Mouse (Mus musculus) lung, embryonic 14.5 days (tissue): ENCODE measurements around the gene Dcaf17. TPM values are rescaled to one million over a fixed set of nuclear protein-coding genes. Genes with fewer than 3 reads are reported as not detected.

Experiments used
- ATAC-seq: fragments of 200-750 bp; cut with Nextera tagmentation; 2 replicates; pipeline ENCODE4 v1.8.0; 2017; ENCODE audit warnings: mild to moderate bottlenecking, moderate TSS enrichment, moderate library complexity; ENCODE audit not compliant: insufficient read depth
- DNase-seq: peaks from one replicate; pipeline ENCODE4 v3.0.0-alpha.2; 2015
- H3K27ac ChIP-seq: fragments of 300-500 bp; sonication (generic); 2 replicates; pipeline ENCODE4 v1.5.1; 2014; ENCODE audit warnings: low read depth, mild to moderate bottlenecking, moderate library complexity
- H3K27me3 ChIP-seq: fragments of 300-500 bp; sonication (generic); 2 replicates; pipeline ENCODE4 v1.6.1; 2014; ENCODE audit warnings: low read length, control low read depth; ENCODE audit not compliant: insufficient read depth
- H3K36me3 ChIP-seq: fragments of 300-500 bp; sonication (generic); 2 replicates; pipeline ENCODE4 v1.6.1; 2014; ENCODE audit warnings: control low read depth; ENCODE audit not compliant: insufficient read depth
- H3K4me1 ChIP-seq: fragments of 300-500 bp; sonication (generic); 2 replicates; pipeline ENCODE4 v1.6.1; 2014; ENCODE audit warnings: antibody characterized with exemption, control low read depth; ENCODE audit not compliant: insufficient read depth
- H3K4me2 ChIP-seq: fragments of 300-500 bp; sonication (generic); 2 replicates; pipeline ENCODE4 v1.6.1; 2014; ENCODE audit warnings: mild to moderate bottlenecking
- H3K4me3 ChIP-seq: fragments of 300-500 bp; sonication (generic); 2 replicates; pipeline ENCODE4 v1.5.1; 2014; ENCODE audit warnings: low read depth, low read length
- H3K9ac ChIP-seq: fragments of 300-500 bp; sonication (generic); 2 replicates; pipeline ENCODE4 v1.6.1; 2014
- H3K9me3 ChIP-seq: fragments of 300-500 bp; sonication (generic); 2 replicates; pipeline ENCODE4 v1.6.1; 2016; ENCODE audit warnings: low read depth, low read length, control low read depth
- CTCF ChIP-seq: IDR thresholded peaks from 2 replicates; pipeline ENCODE4 v1.5.1; 2016; ENCODE audit warnings: antibody characterized with exemption, low read depth
- WGBS: fragments of 180-500 bp; shearing (Covaris S2); extraction: QIAGEN DNeasy Blood & Tissue Kit; methylation state at CpG from one replicate; pipeline ENCODE4 v1.1.7; 2014; 5-methylcytosine and 5-hydroxymethylcytosine counted together
- polyA plus RNA-seq: library from polyadenylated mRNA; unstranded; fragments of >200 nt; fragmentation: Nextera tagmentation; extraction: Ambion mirVana; gene quantifications from 2 replicates; pipeline ENCODE4 v1.2.1, GENCODE M21; 2014

The Dcaf17 gene
- 28.1 and 28.6 TPM in 2 replicates for polyA plus RNA-seq

GRCm38 (mm10) chr2:71055300-71056114 is at the start of gene Dcaf17, which contains the start of gene Mettl8:
Dcaf17 (plus strand) TSS chr2:71055328.
Mettl8 (minus strand) TSS chr2:71055583.
- H3K27me3 ChIP-seq, result no peaks in the 10 kb centered on the region
- peak within 1 kb of the TSS; percentile 73 for H3K4me3 ChIP-seq
- H3K4me2 ChIP-seq, result peak within 1 kb of the TSS; percentile 58
- peak; percentile 63 for TF ChIP-seq CTCF
- H3K4me1 ChIP-seq, result no peaks in the 10 kb centered on the region
- under 1% methylated on average over 57 of the region's 57 CpGs for WGBS
- H3K36me3 ChIP-seq, result peaks cover under 1% of the 10 kb centered on the region; the same call in 1 of the 2 replicates
- peak within 1 kb of the TSS; percentile 84 for H3K9ac ChIP-seq
- DNase-seq, result peak; percentile 97
- peak within 1 kb of the TSS; percentile 94 for H3K27ac ChIP-seq
- no peaks in the 10 kb centered on the region for H3K9me3 ChIP-seq
- ATAC-seq, result peak; percentile 99

GRCm38 (mm10) chr2:71011816-71012215 is 43.3 kb upstream of the Dcaf17 start:
- Histone ChIP-seq H3K27ac (no peak overlapping the region), H3K36me3 (no peaks in the 10 kb centered on the region; the same call in 1 of the 2 replicates), H3K27me3 (no peaks in the 10 kb centered on the region), H3K9ac (no peak overlapping the region), H3K4me1 (no peaks in the 10 kb centered on the region), H3K4me3 (no peak overlapping the region), H3K9me3 (no peaks in the 10 kb centered on the region), H3K4me2 (no peak overlapping the region)
- 87% methylated on average over 1 of the region's 1 CpGs for WGBS
- no peak for DNase-seq
- TF ChIP-seq CTCF, result no peak
- ATAC-seq, result no peak

GRCm38 (mm10) chr2:71013521-71013920 is 41.6 kb upstream of the Dcaf17 start:
- Histone ChIP-seq H3K9ac (no peak overlapping the region), H3K4me1 (no peaks in the 10 kb centered on the region), H3K27me3 (no peaks in the 10 kb centered on the region), H3K4me3 (no peak overlapping the region), H3K9me3 (no peaks in the 10 kb centered on the region), H3K36me3 (no peaks in the 10 kb centered on the region; the same call in 1 of the 2 replicates), H3K27ac (no peak overlapping the region), H3K4me2 (no peak overlapping the region)
- ATAC-seq (no peak), DNase-seq (no peak)
- TF ChIP-seq CTCF, result no peak
- WGBS, result 89% methylated on average over 7 of the region's 7 CpGs

GRCm38 (mm10) chr2:71019277-71019676 is 35.9 kb upstream of the Dcaf17 start:
- no peaks in the 10 kb centered on the region for H3K4me1 ChIP-seq
- H3K36me3 ChIP-seq, result no peaks in the 10 kb centered on the region; the same call in 1 of the 2 replicates
- H3K4me3 ChIP-seq, result no peak overlapping the region
- H3K27me3 ChIP-seq, result no peaks in the 10 kb centered on the region
- no peak overlapping the region for H3K27ac ChIP-seq
- H3K9ac ChIP-seq, result no peak overlapping the region
- peak; percentile 48 for DNase-seq
- WGBS, result 47% methylated on average over 9 of the region's 9 CpGs
- no peak for TF ChIP-seq CTCF
- no peak for ATAC-seq
- H3K4me2 ChIP-seq, result no peak overlapping the region
- no peaks in the 10 kb centered on the region for H3K9me3 ChIP-seq

- no peaks in the 10 kb centered on the region; the same call in 1 of the 2 replicates for H3K36me3 ChIP-seq
- H3K4me3 ChIP-seq, result no peak overlapping the region
- 68% methylated on average over 8 of the region's 8 CpGs for WGBS
- no peak overlapping the region for H3K9ac ChIP-seq
- no peaks in the 10 kb centered on the region for H3K27me3 ChIP-seq
- no peaks in the 10 kb centered on the region for H3K4me1 ChIP-seq
- H3K9me3 ChIP-seq, result no peaks in the 10 kb centered on the region
- no peak overlapping the region for H3K27ac ChIP-seq
- DNase-seq (no peak), ATAC-seq (no peak)
- TF ChIP-seq CTCF, result no peak
- no peak overlapping the region for H3K4me2 ChIP-seq
These were observed 35.3 kb upstream of the Dcaf17 start for GRCm38 (mm10) chr2:71019704-71020375.

GRCm38 (mm10) chr2:71020674-71021073 is 34.5 kb upstream of the Dcaf17 start:
- H3K9ac ChIP-seq, result no peak overlapping the region
- H3K4me2 ChIP-seq, result no peak overlapping the region
- H3K27me3 ChIP-seq, result no peaks in the 10 kb centered on the region
- no peak for TF ChIP-seq CTCF
- no peak for ATAC-seq
- H3K4me3 ChIP-seq, result no peak overlapping the region
- H3K27ac ChIP-seq, result no peak overlapping the region
- WGBS, result 71% methylated on average over 8 of the region's 8 CpGs
- H3K4me1 ChIP-seq, result no peaks in the 10 kb centered on the region
- no peak for DNase-seq
- no peaks in the 10 kb centered on the region for H3K9me3 ChIP-seq
- H3K36me3 ChIP-seq, result no peaks in the 10 kb centered on the region; the same call in 1 of the 2 replicates

- DNase-seq, result no peak
These were observed 32.1 kb upstream of the Dcaf17 start for GRCm38 (mm10) chr2:71022991-71023390.

More at GRCm38 (mm10) chr2:71022991-71023390, 32.1 kb upstream of the Dcaf17 start:
- no peak overlapping the region for H3K27ac ChIP-seq
- no peak overlapping the region for H3K4me2 ChIP-seq
- H3K27me3 ChIP-seq, result no peaks in the 10 kb centered on the region
- WGBS, result 96% methylated on average over 6 of the region's 6 CpGs
- no peaks in the 10 kb centered on the region for H3K9me3 ChIP-seq
- no peak for TF ChIP-seq CTCF
- H3K4me3 ChIP-seq, result no peak overlapping the region
- H3K36me3 ChIP-seq, result no peaks in the 10 kb centered on the region
- no peaks in the 10 kb centered on the region for H3K4me1 ChIP-seq
- H3K9ac ChIP-seq, result no peak overlapping the region
- ATAC-seq, result no peak
